Mouse (Mus musculus): Measurements from ENCODE around the gene Ugt1a6a. TPM values are rescaled to one million over a fixed set of nuclear protein-coding genes. Genes with fewer than 3 reads are reported as not detected.

Gene Ugt1a6a
- polyA plus RNA-seq, 1 experiment from 2014 or later, result not detected

- DNase-seq (ENCODE audit: low spot score, missing footprints), result no peak
- Histone ChIP-seq H3K4me2 (no peak overlapping the region), H3K36me3 (ENCODE audit: control insufficient read depth, insufficient read depth, low read length) (no peaks in the 10 kb centered on the region), H3K4me3 (ENCODE audit: low read depth, low read length) (no peak overlapping the region), H3K27ac (ENCODE audit: low read depth, low read length) (no peak overlapping the region), H3K4me1 (ENCODE audit: control insufficient read depth, insufficient read depth, low read length) (no peaks in the 10 kb centered on the region), H3K27me3 (ENCODE audit: control insufficient read depth, insufficient read depth, low read length) (no peaks in the 10 kb centered on the region), H3K9me3 (ENCODE audit: control insufficient read depth, low read length) (peaks cover 94% of the 10 kb centered on the region), H3K9ac (ENCODE audit: low read length) (no peak overlapping the region)
- WGBS, result 77% methylated on average over 6 of the region's 6 CpGs
- no peak for ATAC-seq (ENCODE audit: low FRiP score)
Observed at GRCm38 (mm10) chr1:88245881-88246280, 111.3 kb downstream of the Ugt1a6a start.

GRCm38 (mm10) chr1:88246386-88246785, 111.8 kb downstream of the Ugt1a6a start:
- no peaks in the 10 kb centered on the region for H3K27me3 ChIP-seq (ENCODE audit: control insufficient read depth, insufficient read depth, low read length)
- ATAC-seq (ENCODE audit: low FRiP score) (no peak), DNase-seq (ENCODE audit: low spot score, missing footprints) (no peak)
- WGBS, result 50% methylated on average over 6 of the region's 6 CpGs
- no peak overlapping the region for H3K4me2 ChIP-seq
- no peaks in the 10 kb centered on the region for H3K4me1 ChIP-seq (ENCODE audit: control insufficient read depth, insufficient read depth, low read length)
- no peak overlapping the region for H3K9ac ChIP-seq (ENCODE audit: low read length)
- no peak overlapping the region for H3K4me3 ChIP-seq (ENCODE audit: low read depth, low read length)
- no peak overlapping the region for H3K27ac ChIP-seq (ENCODE audit: low read depth, low read length)
- H3K9me3 ChIP-seq (ENCODE audit: control insufficient read depth, low read length), result peaks cover 94% of the 10 kb centered on the region
- no peaks in the 10 kb centered on the region for H3K36me3 ChIP-seq (ENCODE audit: control insufficient read depth, insufficient read depth, low read length)

- Histone ChIP-seq H3K4me1 (ENCODE audit: control insufficient read depth, insufficient read depth, low read length) (no peaks in the 10 kb centered on the region), H3K4me2 (no peak overlapping the region), H3K27me3 (ENCODE audit: control insufficient read depth, insufficient read depth, low read length) (no peaks in the 10 kb centered on the region), H3K27ac (ENCODE audit: low read depth, low read length) (no peak overlapping the region), H3K9me3 (ENCODE audit: control insufficient read depth, low read length) (peaks cover 95% of the 10 kb centered on the region), H3K9ac (ENCODE audit: low read length) (no peak overlapping the region), H3K36me3 (ENCODE audit: control insufficient read depth, insufficient read depth, low read length) (no peaks in the 10 kb centered on the region), H3K4me3 (ENCODE audit: low read depth, low read length) (no peak overlapping the region)
- ATAC-seq (ENCODE audit: low FRiP score) (no peak), DNase-seq (ENCODE audit: low spot score, missing footprints) (no peak)
- 53% methylated on average over 2 of the region's 2 CpGs for WGBS
Observed at GRCm38 (mm10) chr1:88247660-88248059, 113.1 kb downstream of the Ugt1a6a start.

GRCm38 (mm10) chr1:88248658-88249057, 114.0 kb downstream of the Ugt1a6a start:
- no peak for DNase-seq (ENCODE audit: low spot score, missing footprints)
- no peaks in the 10 kb centered on the region for H3K4me1 ChIP-seq (ENCODE audit: control insufficient read depth, insufficient read depth, low read length)
- no peak overlapping the region for H3K4me2 ChIP-seq
- 72% methylated on average over 4 of the region's 4 CpGs for WGBS
- H3K27ac ChIP-seq (ENCODE audit: low read depth, low read length), result no peak overlapping the region
- H3K9me3 ChIP-seq (ENCODE audit: control insufficient read depth, low read length), result peaks cover 96% of the 10 kb centered on the region
- peak; percentile 6; the same call in 1 of the 2 replicates for ATAC-seq (ENCODE audit: low FRiP score)
- no peaks in the 10 kb centered on the region for H3K36me3 ChIP-seq (ENCODE audit: control insufficient read depth, insufficient read depth, low read length)
- no peaks in the 10 kb centered on the region for H3K27me3 ChIP-seq (ENCODE audit: control insufficient read depth, insufficient read depth, low read length)
- no peak overlapping the region for H3K4me3 ChIP-seq (ENCODE audit: low read depth, low read length)
- H3K9ac ChIP-seq (ENCODE audit: low read length), result no peak overlapping the region

GRCm38 (mm10) chr1:88249596-88249995, 115.0 kb downstream of the Ugt1a6a start:
- peaks cover 96% of the 10 kb centered on the region for H3K9me3 ChIP-seq (ENCODE audit: control insufficient read depth, low read length)
- no peak overlapping the region for H3K9ac ChIP-seq (ENCODE audit: low read length)
- ATAC-seq (ENCODE audit: low FRiP score) (no peak), DNase-seq (ENCODE audit: low spot score, missing footprints) (no peak)
- H3K4me3 ChIP-seq (ENCODE audit: low read depth, low read length), result no peak overlapping the region
- H3K4me1 ChIP-seq (ENCODE audit: control insufficient read depth, insufficient read depth, low read length), result no peaks in the 10 kb centered on the region
- H3K27ac ChIP-seq (ENCODE audit: low read depth, low read length), result no peak overlapping the region
- no peaks in the 10 kb centered on the region for H3K36me3 ChIP-seq (ENCODE audit: control insufficient read depth, insufficient read depth, low read length)
- H3K27me3 ChIP-seq (ENCODE audit: control insufficient read depth, insufficient read depth, low read length), result no peaks in the 10 kb centered on the region
- H3K4me2 ChIP-seq, result no peak overlapping the region
- 78% methylated on average over 7 of the region's 7 CpGs for WGBS

GRCm38 (mm10) chr1:88250023-88250422, 115.4 kb downstream of the Ugt1a6a start:
- Histone ChIP-seq H3K27ac (ENCODE audit: low read depth, low read length) (no peak overlapping the region), H3K4me2 (no peak overlapping the region), H3K4me1 (ENCODE audit: control insufficient read depth, insufficient read depth, low read length) (no peaks in the 10 kb centered on the region), H3K9ac (ENCODE audit: low read length) (no peak overlapping the region), H3K36me3 (ENCODE audit: control insufficient read depth, insufficient read depth, low read length) (no peaks in the 10 kb centered on the region), H3K27me3 (ENCODE audit: control insufficient read depth, insufficient read depth, low read length) (no peaks in the 10 kb centered on the region), H3K9me3 (ENCODE audit: control insufficient read depth, low read length) (peaks cover 96% of the 10 kb centered on the region), H3K4me3 (ENCODE audit: low read depth, low read length) (no peak overlapping the region)
- ATAC-seq (ENCODE audit: low FRiP score) (no peak), DNase-seq (ENCODE audit: low spot score, missing footprints) (no peak)
- WGBS, result 77% methylated on average over 5 of the region's 5 CpGs

- no peak overlapping the region for H3K9ac ChIP-seq (ENCODE audit: low read length)
- H3K4me1 ChIP-seq (ENCODE audit: control insufficient read depth, insufficient read depth, low read length), result no peaks in the 10 kb centered on the region
- no peak for ATAC-seq (ENCODE audit: low FRiP score)
- DNase-seq (ENCODE audit: low spot score, missing footprints), result no peak
- no peak overlapping the region for H3K27ac ChIP-seq (ENCODE audit: low read depth, low read length)
- H3K9me3 ChIP-seq (ENCODE audit: control insufficient read depth, low read length), result peaks cover 95% of the 10 kb centered on the region
- no peak overlapping the region for H3K4me3 ChIP-seq (ENCODE audit: low read depth, low read length)
- 75% methylated on average over 8 of the region's 8 CpGs for WGBS
- no peak overlapping the region for H3K4me2 ChIP-seq
- no peaks in the 10 kb centered on the region for H3K36me3 ChIP-seq (ENCODE audit: control insufficient read depth, insufficient read depth, low read length)
- H3K27me3 ChIP-seq (ENCODE audit: control insufficient read depth, insufficient read depth, low read length), result no peaks in the 10 kb centered on the region
Observed at GRCm38 (mm10) chr1:88253106-88253505, 118.5 kb downstream of the Ugt1a6a start.

- DNase-seq (ENCODE audit: low spot score, missing footprints) (no peak), ATAC-seq (ENCODE audit: low FRiP score) (no peak)
- H3K36me3 ChIP-seq (ENCODE audit: control insufficient read depth, insufficient read depth, low read length), result no peaks in the 10 kb centered on the region
- H3K4me2 ChIP-seq, result no peak overlapping the region
- no peak overlapping the region for H3K4me3 ChIP-seq (ENCODE audit: low read depth, low read length)
- peaks cover 94% of the 10 kb centered on the region for H3K9me3 ChIP-seq (ENCODE audit: control insufficient read depth, low read length)
- 72% methylated on average over 6 of the region's 6 CpGs for WGBS
- H3K9ac ChIP-seq (ENCODE audit: low read length), result no peak overlapping the region
- no peaks in the 10 kb centered on the region for H3K27me3 ChIP-seq (ENCODE audit: control insufficient read depth, insufficient read depth, low read length)
- no peak overlapping the region for H3K27ac ChIP-seq (ENCODE audit: low read depth, low read length)
- no peaks in the 10 kb centered on the region for H3K4me1 ChIP-seq (ENCODE audit: control insufficient read depth, insufficient read depth, low read length)
Observed at GRCm38 (mm10) chr1:88253540-88253939, 118.9 kb downstream of the Ugt1a6a start.

GRCm38 (mm10) chr1:88254793-88255465, 120.3 kb downstream of the Ugt1a6a start:
- no peak for DNase-seq (ENCODE audit: low spot score, missing footprints)
- 89% methylated on average over 12 of the region's 12 CpGs for WGBS
- peaks cover 83% of the 10 kb centered on the region for H3K9me3 ChIP-seq (ENCODE audit: control insufficient read depth, low read length)

More at GRCm38 (mm10) chr1:88254793-88255465, 120.3 kb downstream of the Ugt1a6a start:
- ATAC-seq (ENCODE audit: low FRiP score), result no peak
- Histone ChIP-seq H3K4me1 (ENCODE audit: control insufficient read depth, insufficient read depth, low read length) (no peaks in the 10 kb centered on the region), H3K36me3 (ENCODE audit: control insufficient read depth, insufficient read depth, low read length) (peaks cover under 1% of the 10 kb centered on the region; the same call in 1 of the 2 replicates), H3K9ac (ENCODE audit: low read length) (no peak overlapping the region), H3K4me2 (no peak overlapping the region), H3K27me3 (ENCODE audit: control insufficient read depth, insufficient read depth, low read length) (no peaks in the 10 kb centered on the region), H3K27ac (ENCODE audit: low read depth, low read length) (no peak overlapping the region), H3K4me3 (ENCODE audit: low read depth, low read length) (no peak overlapping the region)
